Mouse (Mus musculus): ENCODE results near the gene Aqp5. TPM values are rescaled to one million over a fixed set of nuclear protein-coding genes. Genes with fewer than 3 reads are reported as not detected.

Aqp5 gene
- polyA plus RNA-seq, 1 experiment = not detected

DNA sequence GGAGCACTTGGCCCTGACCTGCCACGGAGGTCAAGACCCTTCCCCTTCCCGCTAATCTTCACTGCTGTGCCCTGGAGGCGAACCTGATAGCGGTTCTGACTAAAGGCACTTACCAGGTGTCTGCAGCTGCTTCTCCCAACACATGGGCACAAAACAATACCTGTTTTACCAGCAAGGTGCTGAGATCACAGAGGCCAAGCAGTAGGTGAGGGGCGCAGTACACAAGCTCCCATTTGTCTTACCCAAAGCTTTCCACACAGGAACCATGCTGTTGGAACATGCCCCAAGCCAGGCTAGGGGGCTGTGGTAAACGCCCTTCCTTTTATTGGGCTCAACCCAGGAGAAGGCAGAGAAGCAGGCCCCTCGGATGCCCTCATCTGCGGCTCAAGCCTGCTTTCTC lies 7.0 kb downstream of the Aqp5 start:
- TF ChIP-seq EP300 (IDR thresholded peaks at IDR 0.05; ENCODE audit: insufficient read depth, low read depth, low read length) = no peak
- TF ChIP-seq POLR2A (IDR thresholded peaks at IDR 0.05; ENCODE audit: insufficient read depth, low read length) = no peak
- no peak for TF ChIP-seq CTCF (IDR thresholded peaks at IDR 0.05; ENCODE audit: low read depth, low read length)
- H3K4me3 ChIP-seq (ENCODE audit: low read depth, low read length) = no peak overlapping the region
- no peaks in the 10 kb centered on the region for H3K9me3 ChIP-seq (replicated peaks; ENCODE audit: control insufficient read depth, insufficient read depth, low read length, poor library complexity, severe bottlenecking)
- no peaks in the 10 kb centered on the region for H3K27me3 ChIP-seq (ENCODE audit: control insufficient read depth, insufficient read depth, low read length, poor library complexity, severe bottlenecking)
- no peaks in the 10 kb centered on the region for H3K36me3 ChIP-seq (ENCODE audit: control insufficient read depth, insufficient read depth, low read length, poor library complexity, severe bottlenecking)
- no peak overlapping the region for H3K9ac ChIP-seq (ENCODE audit: low read depth, poor library complexity, severe bottlenecking)
- H3K27ac ChIP-seq (ENCODE audit: insufficient read depth, low read length) = no peak overlapping the region
- H3K4me1 ChIP-seq (ENCODE audit: control insufficient read depth, insufficient read depth, low read length) = peaks cover 4% of the 10 kb centered on the region

DNA sequence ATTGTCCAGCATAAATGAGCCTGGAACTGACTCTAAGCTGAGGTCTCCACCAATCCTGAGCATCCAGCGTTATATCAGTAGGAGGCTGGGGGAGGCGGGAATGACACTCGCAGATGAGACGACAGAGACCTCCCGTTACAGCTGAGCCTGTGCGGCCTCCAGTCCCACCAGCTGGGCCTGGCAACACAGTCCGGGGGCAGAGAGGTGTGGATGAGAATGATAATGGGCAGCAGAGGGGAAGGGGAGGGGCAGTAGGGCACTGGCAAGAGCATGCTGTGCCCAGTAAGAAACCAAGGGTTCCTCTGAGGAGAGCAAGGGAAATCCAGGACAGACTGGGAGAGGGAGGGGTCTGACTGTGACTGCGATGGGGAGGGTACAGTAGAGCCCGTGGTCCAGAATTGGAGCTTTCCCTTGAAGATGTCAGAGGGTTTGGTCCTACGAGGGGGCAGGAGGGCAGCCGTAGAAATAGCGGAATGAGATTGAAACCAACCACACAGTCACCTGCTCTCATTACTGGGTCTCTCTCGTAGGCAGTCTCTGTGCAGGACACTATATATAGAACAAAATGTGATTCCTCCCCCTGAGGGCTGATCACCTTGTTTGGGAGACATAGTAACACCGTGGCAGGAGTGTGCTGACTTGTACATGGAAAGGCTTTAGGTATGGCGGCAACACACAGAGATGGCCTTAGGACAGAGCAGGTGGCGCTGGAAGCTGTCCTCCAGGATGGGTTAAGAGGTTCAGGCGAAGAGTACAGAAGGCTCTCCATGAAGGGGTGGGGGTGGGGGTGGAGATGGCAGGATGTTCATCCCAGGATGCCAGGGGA lies 8.9 kb downstream of the Aqp5 start:
- Histone ChIP-seq H3K27me3 (ENCODE audit: control insufficient read depth, insufficient read depth, low read length, poor library complexity, severe bottlenecking) (no peaks in the 10 kb centered on the region), H3K9ac (ENCODE audit: low read depth, poor library complexity, severe bottlenecking) (no peak overlapping the region)

DNA sequence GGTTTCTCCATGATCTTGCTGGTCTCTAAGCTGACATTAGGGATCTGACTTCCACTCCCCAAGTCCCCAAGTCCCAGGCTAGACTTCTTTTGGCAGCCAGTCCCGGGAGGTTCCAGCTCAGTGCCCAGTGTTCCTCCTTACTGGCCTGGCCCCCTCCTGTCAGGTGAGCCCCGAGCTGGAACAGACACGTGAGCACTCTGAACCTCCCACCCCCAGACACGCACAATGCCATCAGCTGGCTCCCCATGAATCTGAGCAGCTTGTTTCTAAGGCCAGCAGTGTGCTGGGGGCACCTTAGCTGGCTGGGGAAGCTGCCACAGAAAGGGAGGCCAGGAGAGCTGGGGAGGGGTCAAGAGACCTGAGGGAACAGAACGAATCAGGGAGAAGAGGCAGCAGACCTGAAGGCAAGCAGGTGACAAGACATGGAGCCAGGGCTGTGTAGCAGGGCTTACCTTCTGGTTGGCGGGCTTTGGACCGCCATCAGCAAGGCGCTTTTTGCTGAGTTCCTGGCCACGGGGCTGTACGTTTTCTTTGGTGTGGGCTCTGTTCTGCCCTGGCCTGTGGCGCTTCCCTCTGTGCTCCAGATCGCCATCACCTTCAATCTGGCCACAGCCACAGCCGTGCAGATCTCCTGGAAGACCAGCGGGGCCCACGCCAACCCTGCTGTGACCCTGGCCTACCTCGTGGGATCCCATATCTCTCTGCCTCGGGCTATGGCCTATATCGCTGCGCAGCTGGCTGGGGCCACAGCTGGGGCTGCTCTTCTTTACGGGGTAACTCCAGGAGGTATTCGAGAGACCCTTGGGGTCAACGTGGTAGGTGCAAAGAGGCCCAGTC lies 10.6 kb downstream of the Aqp5 start, which contains the start of gene Aqp6:
TSS of gene Aqp6 (plus strand) at position 415 of the 837 bp plus-strand sequence.
- Histone ChIP-seq H3K36me3 (ENCODE audit: control insufficient read depth, insufficient read depth, low read length, poor library complexity, severe bottlenecking) (no peaks in the 10 kb centered on the region), H3K27ac (ENCODE audit: insufficient read depth, low read length) (no peak within 1 kb of the TSS), H3K27me3 (ENCODE audit: control insufficient read depth, insufficient read depth, low read length, poor library complexity, severe bottlenecking) (no peaks in the 10 kb centered on the region), H3K4me1 (ENCODE audit: control insufficient read depth, insufficient read depth, low read length) (peaks cover 4% of the 10 kb centered on the region), H3K9ac (ENCODE audit: low read depth, poor library complexity, severe bottlenecking) (peak within 1 kb of the TSS; percentile 17), H3K9me3 (replicated peaks; ENCODE audit: control insufficient read depth, insufficient read depth, low read length, poor library complexity, severe bottlenecking) (no peaks in the 10 kb centered on the region), H3K4me3 (ENCODE audit: low read depth, low read length) (peak within 1 kb of the TSS; percentile 17)
- TF ChIP-seq POLR2A (IDR thresholded peaks at IDR 0.05; ENCODE audit: insufficient read depth, low read length) = no peak
- TF ChIP-seq EP300 (IDR thresholded peaks at IDR 0.05; ENCODE audit: insufficient read depth, low read depth, low read length) = no peak
- TF ChIP-seq CTCF (IDR thresholded peaks at IDR 0.05; ENCODE audit: low read depth, low read length) = no peak

More for the DNA sequence above, 8.9 kb downstream of the Aqp5 start:
- Histone ChIP-seq H3K4me1 (ENCODE audit: control insufficient read depth, insufficient read depth, low read length) (peaks cover 4% of the 10 kb centered on the region), H3K9me3 (replicated peaks; ENCODE audit: control insufficient read depth, insufficient read depth, low read length, poor library complexity, severe bottlenecking) (no peaks in the 10 kb centered on the region), H3K4me3 (ENCODE audit: low read depth, low read length) (no peak overlapping the region), H3K27ac (ENCODE audit: insufficient read depth, low read length) (no peak overlapping the region), H3K36me3 (ENCODE audit: control insufficient read depth, insufficient read depth, low read length, poor library complexity, severe bottlenecking) (no peaks in the 10 kb centered on the region)
- TF ChIP-seq CTCF (IDR thresholded peaks at IDR 0.05; ENCODE audit: low read depth, low read length) (no peak), POLR2A (IDR thresholded peaks at IDR 0.05; ENCODE audit: insufficient read depth, low read length) (no peak), EP300 (IDR thresholded peaks at IDR 0.05; ENCODE audit: insufficient read depth, low read depth, low read length) (no peak)

- H3K27ac ChIP-seq (ENCODE audit: insufficient read depth, low read length) = no peak overlapping the region
- no peaks in the 10 kb centered on the region for H3K36me3 ChIP-seq (ENCODE audit: control insufficient read depth, insufficient read depth, low read length, poor library complexity, severe bottlenecking)
- H3K4me1 ChIP-seq (ENCODE audit: control insufficient read depth, insufficient read depth, low read length) = peaks cover 4% of the 10 kb centered on the region
- TF ChIP-seq CTCF (IDR thresholded peaks at IDR 0.05; ENCODE audit: low read depth, low read length) (no peak), POLR2A (IDR thresholded peaks at IDR 0.05; ENCODE audit: insufficient read depth, low read length) (no peak), EP300 (IDR thresholded peaks at IDR 0.05; ENCODE audit: insufficient read depth, low read depth, low read length) (no peak)
- H3K27me3 ChIP-seq (ENCODE audit: control insufficient read depth, insufficient read depth, low read length, poor library complexity, severe bottlenecking) = no peaks in the 10 kb centered on the region
- no peaks in the 10 kb centered on the region for H3K9me3 ChIP-seq (replicated peaks; ENCODE audit: control insufficient read depth, insufficient read depth, low read length, poor library complexity, severe bottlenecking)
- H3K9ac ChIP-seq (ENCODE audit: low read depth, poor library complexity, severe bottlenecking) = peak overlapping the region; percentile 17; the same call in 1 of the 2 replicates
- peak overlapping the region; percentile 17 for H3K4me3 ChIP-seq (ENCODE audit: low read depth, low read length)
Measured at GRCm38 (mm10) chr15:99601823-99602120, 11.2 kb downstream of the Aqp5 start.

DNA sequence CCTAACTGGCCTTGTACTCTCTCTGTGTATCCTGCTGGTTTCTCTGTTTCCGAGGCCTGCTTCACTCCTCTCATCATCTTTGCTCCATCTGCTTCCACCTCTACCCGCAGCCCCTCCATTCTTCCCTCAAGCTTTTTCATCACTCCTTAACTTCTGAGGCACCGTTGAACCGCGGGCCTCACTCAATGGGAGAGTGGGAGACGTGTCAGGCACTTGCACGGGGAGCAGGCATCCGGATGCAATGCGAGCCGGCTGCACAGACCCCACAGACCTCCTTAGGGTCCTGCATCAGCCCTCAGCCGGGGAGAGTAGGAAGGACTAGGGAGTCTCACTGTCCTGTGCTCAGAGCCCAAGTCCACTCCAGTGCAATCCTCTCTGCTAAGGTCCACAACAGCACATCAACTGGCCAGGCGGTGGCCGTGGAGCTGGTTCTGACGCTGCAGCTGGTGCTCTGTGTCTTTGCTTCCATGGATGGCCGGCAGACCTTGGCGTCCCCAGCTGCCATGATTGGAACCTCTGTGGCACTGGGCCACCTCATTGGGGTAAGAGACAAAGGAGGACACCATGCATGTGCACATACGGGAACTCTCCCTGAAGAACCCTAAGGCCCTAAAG lies 11.7 kb downstream of the Aqp5 start:
- Histone ChIP-seq H3K4me1 (ENCODE audit: control insufficient read depth, insufficient read depth, low read length) (peaks cover 3% of the 10 kb centered on the region), H3K9me3 (replicated peaks; ENCODE audit: control insufficient read depth, insufficient read depth, low read length, poor library complexity, severe bottlenecking) (no peaks in the 10 kb centered on the region), H3K27me3 (ENCODE audit: control insufficient read depth, insufficient read depth, low read length, poor library complexity, severe bottlenecking) (no peaks in the 10 kb centered on the region), H3K27ac (ENCODE audit: insufficient read depth, low read length) (no peak overlapping the region), H3K36me3 (ENCODE audit: control insufficient read depth, insufficient read depth, low read length, poor library complexity, severe bottlenecking) (no peaks in the 10 kb centered on the region), H3K4me3 (ENCODE audit: low read depth, low read length) (0 out of 2 replicates have a peak overlapping the region, but pooled peaks have one; percentile 2), H3K9ac (ENCODE audit: low read depth, poor library complexity, severe bottlenecking) (no peak overlapping the region)
- TF ChIP-seq EP300 (IDR thresholded peaks at IDR 0.05; ENCODE audit: insufficient read depth, low read depth, low read length) = no peak
- no peak for TF ChIP-seq POLR2A (IDR thresholded peaks at IDR 0.05; ENCODE audit: insufficient read depth, low read length)
- TF ChIP-seq CTCF (IDR thresholded peaks at IDR 0.05; ENCODE audit: low read depth, low read length) = no peak

All from ES-Bruce4 (cell line).